In genomic region chr2:165791657-165792056, GRCm38 (mm10) we compare ENCODE assay signal across 8 mouse cellular contexts.
A peak's percentile ranks its signal among the peaks of the same experiment; 100 is the strongest.
DNase-seq lines count a peak whose midpoint lies in the region; ATAC-seq lines count a peak whose summit lies in the region.

No protein-coding gene starts in this region.

- no peak overlapping the region for H3K4me3 ChIP-seq in embryonic facial prominence, embryonic 11.5 days (ENCODE audit: low read depth, low read length)
- H3K4me3 ChIP-seq in hindbrain, embryonic 11.5 days (ENCODE audit: low read depth, low read length), result no peak overlapping the region
- no peak overlapping the region for H3K4me3 ChIP-seq in midbrain, embryonic 15.5 days

- no peak overlapping the region for H3K9ac ChIP-seq in embryonic facial prominence, embryonic 11.5 days (replicated peaks; ENCODE audit: low read length)
- no peak overlapping the region for H3K9ac ChIP-seq in hindbrain, embryonic 11.5 days (ENCODE audit: low read depth, low read length)
- H3K9ac ChIP-seq in midbrain, embryonic 15.5 days, result no peak overlapping the region

- no peaks in the 10 kb centered on the region for H3K9me3 ChIP-seq in embryonic facial prominence, embryonic 11.5 days (replicated peaks; ENCODE audit: control insufficient read depth, low read length)
- no peaks in the 10 kb centered on the region for H3K9me3 ChIP-seq in hindbrain, embryonic 11.5 days (ENCODE audit: control insufficient read depth, low read length)
- H3K9me3 ChIP-seq in midbrain, embryonic 15.5 days, result no peaks in the 10 kb centered on the region

- no peak overlapping the region for H3K4me2 ChIP-seq in embryonic facial prominence, embryonic 11.5 days (ENCODE audit: low read depth, low read length)
- no peak overlapping the region for H3K4me2 ChIP-seq in hindbrain, embryonic 11.5 days (replicated peaks; ENCODE audit: low read depth, low read length)
- H3K4me2 ChIP-seq in midbrain, embryonic 15.5 days, result no peak overlapping the region

- no peaks in the 10 kb centered on the region for H3K4me1 ChIP-seq in embryonic facial prominence, embryonic 11.5 days (ENCODE audit: control insufficient read depth, insufficient read depth, low read length)
- H3K4me1 ChIP-seq in hindbrain, embryonic 11.5 days (replicated peaks; ENCODE audit: control insufficient read depth, insufficient read depth, low read length), result no peaks in the 10 kb centered on the region; the same call in 1 of the 2 replicates
- H3K4me1 ChIP-seq in midbrain, embryonic 15.5 days, result peaks cover 18% of the 10 kb centered on the region

- no peak for ATAC-seq in embryonic facial prominence, embryonic 11.5 days (replicated peaks; ENCODE audit: insufficient number of reproducible peaks, low FRiP score, low TSS enrichment, low read depth)
- peak; percentile 31; the same call in 1 of the 2 replicates for ATAC-seq in hindbrain, embryonic 11.5 days (ENCODE audit: low FRiP score)
- ATAC-seq in midbrain, embryonic 15.5 days (replicated peaks), result 0 out of 2 replicates have a peak, but pooled peaks have one; percentile 15

- WGBS in embryonic facial prominence, embryonic 11.5 days, result 68% methylated on average over 9 of the region's 9 CpGs
- 67% methylated on average over 9 of the region's 9 CpGs for WGBS in hindbrain, embryonic 11.5 days
- 68% methylated on average over 9 of the region's 9 CpGs for WGBS in midbrain, embryonic 15.5 days

- peaks cover 15% of the 10 kb centered on the region for H3K36me3 ChIP-seq in embryonic facial prominence, embryonic 11.5 days (replicated peaks; ENCODE audit: control insufficient read depth, insufficient read depth, low read depth, low read length)
- peaks cover 9% of the 10 kb centered on the region for H3K36me3 ChIP-seq in hindbrain, embryonic 11.5 days (ENCODE audit: control insufficient read depth, insufficient read depth, low read length)
- H3K36me3 ChIP-seq in midbrain, embryonic 15.5 days (replicated peaks), result peaks cover 46% of the 10 kb centered on the region

- peak; percentile 64 for DNase-seq in right cerebral cortex, adult 2 months (ENCODE audit: low spot score in 2 of 2)
- DNase-seq in right cerebral cortex, postnatal 25 days, result no peak
- DNase-seq in adrenal gland, adult 8-10 months, result peak; percentile 31
- peak; percentile 74 for DNase-seq in embryonic facial prominence, embryonic 11.5 days (ENCODE audit: low spot score)
- DNase-seq in hindbrain, embryonic 11.5 days (ENCODE audit: low spot score), result peak; percentile 78
- peak; percentile 61 for DNase-seq in liver
- DNase-seq in thymus, postnatal 10 days (ENCODE audit: low spot score in 2 of 2), result peak; percentile 40 to 68

- H3K27me3 ChIP-seq in embryonic facial prominence, embryonic 11.5 days (ENCODE audit: control insufficient read depth, insufficient read depth, low read length), result no peaks in the 10 kb centered on the region
- H3K27me3 ChIP-seq in hindbrain, embryonic 11.5 days (ENCODE audit: control insufficient read depth, insufficient read depth, low read length), result no peaks in the 10 kb centered on the region
- no peaks in the 10 kb centered on the region for H3K27me3 ChIP-seq in midbrain, embryonic 15.5 days (replicated peaks)

- H3K27ac ChIP-seq in embryonic facial prominence, embryonic 11.5 days (replicated peaks; ENCODE audit: low read depth, low read length), result no peak overlapping the region
- H3K27ac ChIP-seq in hindbrain, embryonic 11.5 days (ENCODE audit: low read depth, low read length), result no peak overlapping the region
- peak overlapping the region; percentile 51; the same call in 1 of the 2 replicates for H3K27ac ChIP-seq in midbrain, embryonic 15.5 days
